Mouse (Mus musculus): ENCODE measurements around the gene Ankrd2. TPM values are rescaled to one million over a fixed set of nuclear protein-coding genes. Genes with fewer than 3 reads are reported as not detected.
"Not testable (repeated sequence)": the region's sequence is repeated elsewhere in the genome, so short reads cannot be mapped to it uniquely, and the experiment has no call there.

Gene Ankrd2
- polyA plus RNA-seq, 1 experiment = not detected

DNA sequence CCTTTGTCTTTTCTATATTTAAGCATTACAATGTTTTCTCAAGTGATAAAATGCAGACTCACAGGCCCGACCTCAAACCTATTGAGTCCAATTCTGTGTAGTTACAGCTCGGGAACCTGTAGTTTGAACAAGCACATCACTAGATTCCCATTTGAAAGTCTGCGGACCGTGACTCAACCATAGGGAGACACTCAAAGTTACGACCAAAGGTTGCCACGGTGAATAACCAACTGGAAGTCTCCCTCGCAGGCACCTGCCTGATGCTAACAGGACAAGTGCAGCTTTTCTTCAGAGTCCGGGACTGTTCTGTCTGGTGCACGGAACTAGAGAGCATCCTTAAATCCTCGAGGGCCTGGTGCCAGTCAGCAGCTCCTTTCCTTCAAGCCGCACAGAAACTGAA, 44.7 kb downstream of the Ankrd2 start:
- TF ChIP-seq FLI1 (IDR thresholded peaks at IDR 0.05; ENCODE audit: low read length) (no peak), GATA1 (IDR thresholded peaks at IDR 0.05; ENCODE audit: borderline replicate concordance, low read length) (no peak)
- Histone ChIP-seq H3K36me3 (replicated peaks; ENCODE audit: low read length) (peaks cover 7% of the 10 kb centered on the region), H3K27me3 (replicated peaks) (no peaks in the 10 kb centered on the region), H3K9me3 (no peaks in the 10 kb centered on the region), H3K4me1 (peaks cover 22% of the 10 kb centered on the region), H3K4me3 (replicated peaks) (no peak overlapping the region)

DNA sequence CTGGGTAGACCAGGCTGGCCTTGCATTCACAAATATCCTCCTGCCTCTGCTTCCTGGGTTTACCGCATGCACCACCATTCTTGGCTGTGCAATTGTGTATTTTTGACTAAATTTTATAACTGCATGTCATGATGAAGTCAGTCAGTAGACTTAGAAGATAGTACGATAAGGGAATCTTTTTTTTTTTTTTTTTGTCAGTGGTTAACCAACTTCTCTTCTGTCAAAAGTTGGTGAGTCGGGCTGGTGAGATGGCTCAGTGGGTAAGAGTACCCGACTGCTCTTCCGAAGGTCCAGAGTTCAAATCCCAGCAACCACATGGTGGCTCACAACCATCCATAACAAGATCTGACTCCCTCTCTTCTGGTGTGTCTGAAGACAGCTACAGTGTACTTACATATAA, 45.8 kb downstream of the Ankrd2 start:
- not testable (repeated sequence) for H3K36me3 ChIP-seq (replicated peaks; ENCODE audit: low read length); H3K4me3 ChIP-seq (replicated peaks); H3K9me3 ChIP-seq; H3K27me3 ChIP-seq (replicated peaks)
- H3K4me1 ChIP-seq = peaks cover 33% of the 10 kb centered on the region

DNA sequence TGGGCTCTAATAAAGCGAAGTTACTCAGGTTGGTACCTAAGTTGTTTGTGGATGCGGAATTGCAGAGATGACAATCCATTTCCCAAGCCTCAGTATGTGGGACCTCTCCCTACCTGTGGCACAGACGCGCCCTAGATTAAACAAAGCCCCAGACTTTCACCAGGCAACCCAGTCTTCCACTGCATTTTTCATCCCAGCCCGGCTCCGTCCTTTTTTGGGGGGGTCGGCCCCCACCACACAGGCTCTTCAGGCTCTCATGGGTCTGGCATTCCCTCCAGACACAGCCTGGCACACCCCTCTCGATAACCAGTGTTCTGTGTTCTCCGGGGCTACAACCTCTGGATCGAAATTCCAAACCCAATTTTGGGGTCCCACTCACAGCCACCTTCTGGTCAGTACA, 49.9 kb downstream of the Ankrd2 start:
- peak overlapping the region; percentile 94 for H3K4me3 ChIP-seq (replicated peaks)
- no peaks in the 10 kb centered on the region for H3K27me3 ChIP-seq (replicated peaks)
- H3K9me3 ChIP-seq = no peaks in the 10 kb centered on the region
- H3K36me3 ChIP-seq (replicated peaks; ENCODE audit: low read length) = no peaks in the 10 kb centered on the region
- H3K4me1 ChIP-seq = peaks cover 31% of the 10 kb centered on the region
- TF ChIP-seq FLI1 (IDR thresholded peaks at IDR 0.05; ENCODE audit: low read length) (no peak), GATA1 (IDR thresholded peaks at IDR 0.05; ENCODE audit: borderline replicate concordance, low read length) (no peak)

DNA sequence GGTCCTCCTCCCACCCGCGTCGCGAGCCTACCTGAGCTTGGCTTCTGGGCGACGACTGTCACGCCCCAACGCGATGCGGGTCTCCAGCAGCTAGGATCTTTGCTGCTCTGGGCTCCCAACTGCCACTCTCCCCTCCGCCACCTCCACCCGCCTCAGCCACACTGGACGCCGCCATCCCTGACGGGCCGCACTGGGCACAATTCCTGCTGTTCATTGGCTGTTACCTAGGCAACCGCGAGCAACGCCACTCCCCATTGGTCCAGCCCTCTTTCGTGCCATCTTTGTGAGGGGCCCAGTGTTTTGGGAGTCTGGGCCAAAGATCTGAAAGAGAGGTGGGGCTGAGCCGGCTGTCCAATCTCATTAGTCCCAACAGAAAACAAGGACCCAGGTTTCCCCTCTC, 50.4 kb downstream of the Ankrd2 start, which contains the start of gene Morn4:
Gene Morn4 (minus strand): TSS at position 192 of the 400 bp plus-strand sequence.
- Histone ChIP-seq H3K4me3 (replicated peaks) (peak within 1 kb of the TSS; percentile 94), H3K27me3 (replicated peaks) (no peaks in the 10 kb centered on the region), H3K9me3 (no peaks in the 10 kb centered on the region), H3K4me1 (peaks cover 31% of the 10 kb centered on the region), H3K36me3 (replicated peaks; ENCODE audit: low read length) (no peaks in the 10 kb centered on the region)
- TF ChIP-seq GATA1 (IDR thresholded peaks at IDR 0.05; ENCODE audit: borderline replicate concordance, low read length) (no peak), FLI1 (IDR thresholded peaks at IDR 0.05; ENCODE audit: low read length) (no peak)

DNA sequence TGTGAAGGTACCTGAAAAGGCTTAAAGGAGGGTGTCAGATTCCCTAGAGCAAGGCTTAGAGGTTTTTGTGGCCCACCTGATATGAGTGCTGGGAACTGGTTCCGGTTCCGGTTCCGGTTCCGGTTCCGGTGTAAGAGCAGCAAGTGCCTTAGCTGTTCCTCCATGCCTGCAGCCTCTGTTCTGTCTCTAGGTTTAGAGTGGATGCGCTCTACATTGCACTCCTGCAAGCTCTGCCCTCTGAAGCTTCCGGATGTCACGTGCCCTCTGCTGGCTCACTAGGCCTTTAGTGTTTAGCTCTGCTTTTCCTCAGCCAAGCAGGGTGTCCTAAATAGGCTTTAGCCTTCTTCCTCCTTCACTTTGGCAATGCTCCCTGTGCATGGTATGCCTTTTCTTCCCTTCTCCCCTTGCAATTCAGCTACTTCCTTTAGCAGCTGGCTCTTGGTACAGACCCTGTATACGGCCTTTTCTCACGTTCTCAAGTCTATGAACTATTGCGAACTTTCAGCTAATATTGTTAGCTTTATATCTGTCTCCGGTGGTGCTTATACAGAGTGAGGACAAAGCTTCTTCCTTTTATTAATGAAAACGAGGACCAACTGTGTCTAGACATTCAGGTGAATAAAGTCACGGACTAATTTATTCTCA, 53.4 kb downstream of the Ankrd2 start:
- no peaks in the 10 kb centered on the region for H3K9me3 ChIP-seq
- peak overlapping the region; percentile 97 for H3K4me3 ChIP-seq (replicated peaks)
- peaks cover 13% of the 10 kb centered on the region for H3K36me3 ChIP-seq (replicated peaks; ENCODE audit: low read length)
- no peak for TF ChIP-seq GATA1 (IDR thresholded peaks at IDR 0.05; ENCODE audit: borderline replicate concordance, low read length)
- peak; percentile 36; the same call in 1 of the 2 replicates for TF ChIP-seq FLI1 (IDR thresholded peaks at IDR 0.05; ENCODE audit: low read length)
- H3K4me1 ChIP-seq = peaks cover 50% of the 10 kb centered on the region
- H3K27me3 ChIP-seq (replicated peaks) = no peaks in the 10 kb centered on the region

DNA sequence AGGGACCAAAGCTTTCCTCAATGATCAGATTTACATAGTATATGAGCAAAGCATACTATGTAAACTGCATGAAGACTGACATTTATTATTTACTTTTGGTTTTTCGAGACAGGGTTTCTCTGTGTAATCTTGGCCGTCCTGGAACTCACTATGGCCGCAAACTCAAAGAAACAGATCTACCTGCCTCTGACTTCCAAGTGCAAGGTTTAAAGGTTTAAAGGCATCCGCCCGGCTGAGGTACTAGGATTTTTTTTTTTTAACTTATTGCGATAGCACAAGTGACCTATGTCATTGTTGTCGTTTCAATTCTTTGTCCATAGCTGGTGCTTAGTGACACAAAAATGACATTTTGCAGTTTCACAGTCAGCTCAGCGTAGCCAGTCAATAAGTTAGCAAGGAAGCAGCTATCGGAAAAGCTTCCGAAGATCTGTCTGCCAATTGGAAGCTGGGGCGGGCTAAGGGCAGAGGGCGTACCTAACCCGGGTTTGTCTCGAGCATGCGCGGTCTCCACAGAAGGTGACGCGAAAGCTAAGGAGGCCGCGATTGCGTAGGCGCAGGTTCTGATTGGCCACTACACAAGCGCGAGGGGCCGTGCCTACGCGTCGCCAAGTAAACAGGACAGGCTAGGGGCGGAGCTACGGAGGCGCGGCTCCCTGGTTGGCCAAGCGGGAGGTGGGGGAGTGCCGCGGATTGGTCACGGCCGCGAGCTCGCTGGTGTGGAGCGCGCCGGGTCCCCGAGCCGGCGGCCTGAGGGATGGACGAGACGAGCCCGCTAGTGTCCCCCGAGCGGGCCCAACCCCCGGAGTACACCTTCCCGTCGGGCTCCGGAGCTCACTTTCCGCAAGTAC, 54.2 kb downstream of the Ankrd2 start, which contains the start of gene Pi4k2a:
Gene Pi4k2a (plus strand): TSS at position 723 of the 848 bp plus-strand sequence.
- Histone ChIP-seq H3K4me1 (peaks cover 50% of the 10 kb centered on the region), H3K4me3 (replicated peaks) (peak within 1 kb of the TSS; percentile 97)
- TF ChIP-seq FLI1 (IDR thresholded peaks at IDR 0.05; ENCODE audit: low read length) = no peak
- TF ChIP-seq GATA1 (IDR thresholded peaks at IDR 0.05; ENCODE audit: borderline replicate concordance, low read length) = 0 out of 3 replicates have a peak, but pooled peaks have one; percentile 5

DNA sequence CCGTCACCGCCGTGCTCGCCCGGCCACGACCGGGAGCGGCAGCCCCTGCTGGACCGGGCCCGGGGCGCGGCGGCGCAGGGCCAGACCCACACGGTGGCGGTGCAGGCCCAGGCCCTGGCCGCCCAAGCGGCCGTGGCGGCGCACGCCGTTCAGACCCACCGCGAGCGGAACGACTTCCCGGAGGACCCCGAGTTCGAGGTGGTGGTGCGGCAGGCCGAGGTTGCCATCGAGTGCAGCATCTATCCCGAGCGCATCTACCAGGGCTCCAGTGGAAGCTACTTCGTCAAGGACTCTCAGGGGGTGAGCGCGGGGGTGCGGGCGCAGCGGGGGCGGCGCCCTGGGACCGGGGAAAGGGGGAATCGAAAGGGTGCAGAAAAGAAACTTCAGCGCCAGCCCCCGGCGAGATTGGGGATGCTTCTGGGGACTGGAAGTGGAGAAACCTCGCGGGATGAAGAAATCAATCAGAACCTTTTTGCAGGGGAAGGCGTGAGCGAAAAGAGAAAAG, 54.9 kb downstream of the Ankrd2 start:
- Histone ChIP-seq H3K27me3 (replicated peaks) (no peaks in the 10 kb centered on the region), H3K4me1 (peaks cover 47% of the 10 kb centered on the region), H3K4me3 (replicated peaks) (peak overlapping the region; percentile 97), H3K9me3 (no peaks in the 10 kb centered on the region), H3K36me3 (replicated peaks; ENCODE audit: low read length) (peaks cover 23% of the 10 kb centered on the region)
- no peak for TF ChIP-seq FLI1 (IDR thresholded peaks at IDR 0.05; ENCODE audit: low read length)
- no peak for TF ChIP-seq GATA1 (IDR thresholded peaks at IDR 0.05; ENCODE audit: borderline replicate concordance, low read length)

More for the DNA sequence above, 54.2 kb downstream of the Ankrd2 start, which contains the start of gene Pi4k2a:
- Histone ChIP-seq H3K27me3 (replicated peaks) (no peaks in the 10 kb centered on the region), H3K9me3 (no peaks in the 10 kb centered on the region), H3K36me3 (replicated peaks; ENCODE audit: low read length) (peaks cover 19% of the 10 kb centered on the region)

Other genes with a start within 250 kb of the Ankrd2 start
- gene Arhgap19, start 234.0 kb upstream of the Ankrd2 start, polyA plus RNA-seq (2012; ENCODE audit: insufficient read depth, low replicate concordance) = 1.8 TPM in 1 of 2 replicates, not detected in the other
- gene Frat1, start 206.0 kb upstream of the Ankrd2 start, polyA plus RNA-seq (2012; ENCODE audit: insufficient read depth, low replicate concordance) = 25.1 and 50.6 TPM in 2 replicates
- 16.8 and 19.5 TPM in 2 replicates for gene Frat2, start 187.9 kb upstream of the Ankrd2 start, polyA plus RNA-seq (2012; ENCODE audit: insufficient read depth, low replicate concordance)
- 8.9 and 14.4 TPM in 2 replicates for gene Rrp12, start 139.8 kb upstream of the Ankrd2 start, polyA plus RNA-seq (2012; ENCODE audit: insufficient read depth, low replicate concordance)
- gene Pgam1, start 124.1 kb upstream of the Ankrd2 start, polyA plus RNA-seq (2012; ENCODE audit: insufficient read depth, low replicate concordance) = 654 and 1,266 TPM in 2 replicates
- 5.4 and 13.5 TPM in 2 replicates for gene Exosc1, start 102.6 kb upstream of the Ankrd2 start, polyA plus RNA-seq (2012; ENCODE audit: insufficient read depth, low replicate concordance)
- 18.8 and 25.3 TPM in 2 replicates for gene Zdhhc16, start 102.5 kb upstream of the Ankrd2 start, polyA plus RNA-seq (2012; ENCODE audit: insufficient read depth, low replicate concordance)
- 6.0 and 14.4 TPM in 2 replicates for gene Mms19, start 54.8 kb upstream of the Ankrd2 start, polyA plus RNA-seq (2012; ENCODE audit: insufficient read depth, low replicate concordance)
- gene Ubtd1, start 54.2 kb upstream of the Ankrd2 start, polyA plus RNA-seq (2012; ENCODE audit: insufficient read depth, low replicate concordance) = 23.1 and 46.7 TPM in 2 replicates
- 0.93 TPM in 1 of 2 replicates, not detected in the other for gene Hoga1, start 9.6 kb downstream of the Ankrd2 start, polyA plus RNA-seq (2012; ENCODE audit: insufficient read depth, low replicate concordance)
- not detected in 2 replicates for gene 4933411K16Rik, start 16.2 kb downstream of the Ankrd2 start, polyA plus RNA-seq (2012; ENCODE audit: insufficient read depth, low replicate concordance)
- 2.0 TPM in 1 of 2 replicates, not detected in the other for gene Morn4, start 50.4 kb downstream of the Ankrd2 start, polyA plus RNA-seq (2012; ENCODE audit: insufficient read depth, low replicate concordance)
- gene Pi4k2a, start 54.5 kb downstream of the Ankrd2 start, polyA plus RNA-seq (2012; ENCODE audit: insufficient read depth, low replicate concordance) = 8.3 and 14.6 TPM in 2 replicates
- gene Avpi1, start 93.1 kb downstream of the Ankrd2 start, polyA plus RNA-seq (2012; ENCODE audit: insufficient read depth, low replicate concordance) = 15.5 and 38.7 TPM in 2 replicates
- gene Marveld1, start 111.4 kb downstream of the Ankrd2 start, polyA plus RNA-seq (2012; ENCODE audit: insufficient read depth, low replicate concordance) = 3.6 and 10.8 TPM in 2 replicates
- gene Zfyve27, start 128.0 kb downstream of the Ankrd2 start, polyA plus RNA-seq (2012; ENCODE audit: insufficient read depth, low replicate concordance) = 6.6 and 12.2 TPM in 2 replicates
- gene Sfrp5, start 166.3 kb downstream of the Ankrd2 start, polyA plus RNA-seq (2012; ENCODE audit: insufficient read depth, low replicate concordance) = not detected in 2 replicates
- 0.09 and 0.58 TPM in 2 replicates for gene Golga7b, start 211.6 kb downstream of the Ankrd2 start, polyA plus RNA-seq (2012; ENCODE audit: insufficient read depth, low replicate concordance)